Mouse (Mus musculus) erythroblast, embryonic 14.5 days (primary cell): ENCODE data around the gene Rft1.

Experiments
- GATA1 ChIP-seq: IDR thresholded peaks from 2 replicates; pipeline ENCODE4 v1.6.1; 2012; ENCODE audit warnings: low read length, inconsistent platforms, mixed read lengths
- TAL1 ChIP-seq: IDR thresholded peaks from 3 replicates; pipeline ENCODE4 v1.6.1; 2012; ENCODE audit warnings: low read length, inconsistent platforms, mixed read lengths

DNA sequence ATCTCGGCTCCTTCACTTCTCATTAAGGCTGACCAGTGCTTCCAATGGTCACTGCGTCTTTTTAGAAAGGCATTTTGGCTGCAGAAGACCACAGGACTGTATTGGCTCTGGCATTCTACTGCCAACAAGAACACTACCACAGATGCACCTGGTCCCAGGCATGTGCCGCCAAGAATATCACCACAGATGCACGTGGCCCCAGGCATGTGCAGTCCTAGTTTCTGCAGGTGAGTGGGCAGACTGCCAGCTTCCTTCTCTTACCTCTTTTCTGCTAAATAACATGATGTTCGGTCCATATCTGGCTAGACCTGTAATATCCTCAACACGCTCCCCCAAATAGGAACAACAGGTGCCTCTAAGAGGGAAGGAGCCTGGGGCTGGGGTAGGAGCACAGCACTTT is 46.0 kb upstream of the Rft1 start:
- no peak for TF ChIP-seq GATA1
- TF ChIP-seq TAL1: no peak
